Mouse (Mus musculus): ENCODE data around the gene Gm20721. TPM values are rescaled to one million over a fixed set of nuclear protein-coding genes. Genes with fewer than 3 reads are reported as not detected.

Gm20721 gene
- total RNA-seq, 1 experiment: 17.7 TPM

- TF ChIP-seq CHD2 (IDR thresholded peaks at IDR 0.05; ENCODE audit: low read depth, low read length) (no peak), ZNF384 (IDR thresholded peaks at IDR 0.05; ENCODE audit: low read depth, low read length) (no peak), MAFK (IDR thresholded peaks at IDR 0.05; ENCODE audit: insufficient read depth, low read depth, low read length) (no peak), ZC3H11A (IDR thresholded peaks at IDR 0.05; ENCODE audit: borderline replicate concordance, low read depth, low read length) (no peak; the same call in 1 of the 2 replicates), HCFC1 (IDR thresholded peaks at IDR 0.05; ENCODE audit: borderline replicate concordance, insufficient read depth, low read length) (no peak)
- in situ Hi-C loops (cut with MboI; ENCODE audit: low sequenced_read_pairs in 2 of 2, unreplicated experiment in 2 of 2): loop anchor here in 1 of 2 experiments (25.0 kb wide), 2 partner anchors 354 to 579 kb away; no protein-coding TSS in a partner anchor
- DNase-seq (ENCODE audit: low read depth, low spot score): no peak
Measured at GRCm38 (mm10) chr2:174307903-174308302, 38.6 kb downstream of the Gm20721 start.

GRCm38 (mm10) chr2:174305646-174306045, 40.9 kb downstream of the Gm20721 start:
- Histone ChIP-seq H3K4me1 (ENCODE audit: control insufficient read depth in 2 of 2, insufficient read depth in 2 of 2, low read length in 2 of 2, poor library complexity in 1 of 2) (no peaks in the 10 kb centered on the region; a peak in 1 of 4 replicates), H3K9ac (ENCODE audit: insufficient read depth, low read depth, low read length, poor library complexity, severe bottlenecking) (no peak overlapping the region), H3K9me3 (ENCODE audit: control insufficient read depth, insufficient read depth, low read depth, low read length) (no peaks in the 10 kb centered on the region), H3K36me3 (ENCODE audit: control insufficient read depth, insufficient read depth, low read length, poor library complexity, severe bottlenecking) (no peaks in the 10 kb centered on the region), H3K4me3 (ENCODE audit: insufficient read depth in 1 of 2, low read depth in 1 of 2, low read length in 2 of 2, poor library complexity in 1 of 2, severe bottlenecking in 1 of 2) (no peak overlapping the region), H3K27ac (ENCODE audit: insufficient read depth, low read depth, low read length, poor library complexity, severe bottlenecking) (no peak overlapping the region)
- no peak for DNase-seq (ENCODE audit: low read depth, low spot score)
- in situ Hi-C loops (cut with MboI; ENCODE audit: low sequenced_read_pairs in 2 of 2, unreplicated experiment in 2 of 2): loop anchor here in 1 of 2 experiments (25.0 kb wide), 2 partner anchors 357 to 582 kb away; no protein-coding TSS in a partner anchor
- TF ChIP-seq HCFC1 (IDR thresholded peaks at IDR 0.05; ENCODE audit: borderline replicate concordance, insufficient read depth, low read length) (no peak), ZNF384 (IDR thresholded peaks at IDR 0.05; ENCODE audit: low read depth, low read length) (no peak), CHD2 (IDR thresholded peaks at IDR 0.05; ENCODE audit: low read depth, low read length) (no peak), ZC3H11A (IDR thresholded peaks at IDR 0.05; ENCODE audit: borderline replicate concordance, low read depth, low read length) (no peak), MAFK (IDR thresholded peaks at IDR 0.05; ENCODE audit: insufficient read depth, low read depth, low read length) (no peak)

More at GRCm38 (mm10) chr2:174307903-174308302, 38.6 kb downstream of the Gm20721 start:
- H3K4me1 ChIP-seq (ENCODE audit: control insufficient read depth in 2 of 2, insufficient read depth in 2 of 2, low read length in 2 of 2, poor library complexity in 1 of 2): no peaks in the 10 kb centered on the region; a peak in 1 of 4 replicates
- no peaks in the 10 kb centered on the region for H3K36me3 ChIP-seq (ENCODE audit: control insufficient read depth, insufficient read depth, low read length, poor library complexity, severe bottlenecking)
- no peak overlapping the region for H3K27ac ChIP-seq (ENCODE audit: insufficient read depth, low read depth, low read length, poor library complexity, severe bottlenecking)
- H3K9ac ChIP-seq (ENCODE audit: insufficient read depth, low read depth, low read length, poor library complexity, severe bottlenecking): no peak overlapping the region
- no peaks in the 10 kb centered on the region for H3K9me3 ChIP-seq (ENCODE audit: control insufficient read depth, insufficient read depth, low read depth, low read length)
- no peak overlapping the region for H3K4me3 ChIP-seq (ENCODE audit: insufficient read depth in 1 of 2, low read depth in 1 of 2, low read length in 2 of 2, poor library complexity in 1 of 2, severe bottlenecking in 1 of 2)

GRCm38 (mm10) chr2:174302526-174302925, 44.0 kb downstream of the Gm20721 start:
- Histone ChIP-seq H3K36me3 (ENCODE audit: control insufficient read depth, insufficient read depth, low read length, poor library complexity, severe bottlenecking) (no peaks in the 10 kb centered on the region), H3K27ac (ENCODE audit: insufficient read depth, low read depth, low read length, poor library complexity, severe bottlenecking) (no peak overlapping the region), H3K4me3 (ENCODE audit: insufficient read depth in 1 of 2, low read depth in 1 of 2, low read length in 2 of 2, poor library complexity in 1 of 2, severe bottlenecking in 1 of 2) (no peak overlapping the region), H3K9me3 (ENCODE audit: control insufficient read depth, insufficient read depth, low read depth, low read length) (no peaks in the 10 kb centered on the region), H3K9ac (ENCODE audit: insufficient read depth, low read depth, low read length, poor library complexity, severe bottlenecking) (no peak overlapping the region), H3K4me1 (ENCODE audit: control insufficient read depth in 2 of 2, insufficient read depth in 2 of 2, low read length in 2 of 2, poor library complexity in 1 of 2) (no peaks in the 10 kb centered on the region)
- no peak for TF ChIP-seq ZC3H11A (IDR thresholded peaks at IDR 0.05; ENCODE audit: borderline replicate concordance, low read depth, low read length)
- no peak for TF ChIP-seq ZNF384 (IDR thresholded peaks at IDR 0.05; ENCODE audit: low read depth, low read length)
- no peak for TF ChIP-seq HCFC1 (IDR thresholded peaks at IDR 0.05; ENCODE audit: borderline replicate concordance, insufficient read depth, low read length)
- TF ChIP-seq CHD2 (IDR thresholded peaks at IDR 0.05; ENCODE audit: low read depth, low read length): no peak
- no peak for TF ChIP-seq MAFK (IDR thresholded peaks at IDR 0.05; ENCODE audit: insufficient read depth, low read depth, low read length)
- DNase-seq (ENCODE audit: low read depth, low spot score): no peak
- in situ Hi-C loops (cut with MboI; ENCODE audit: low sequenced_read_pairs in 2 of 2, unreplicated experiment in 2 of 2): loop anchor here in 1 of 2 experiments (25.0 kb wide), 2 partner anchors 360 to 585 kb away; no protein-coding TSS in a partner anchor

GRCm38 (mm10) chr2:174300666-174301065, 45.8 kb downstream of the Gm20721 start:
- Histone ChIP-seq H3K27ac (ENCODE audit: insufficient read depth, low read depth, low read length, poor library complexity, severe bottlenecking) (no peak overlapping the region), H3K4me3 (ENCODE audit: insufficient read depth in 1 of 2, low read depth in 1 of 2, low read length in 2 of 2, poor library complexity in 1 of 2, severe bottlenecking in 1 of 2) (peak overlapping the region; percentile 11 to 34; a peak in 3 of 4 replicates), H3K4me1 (ENCODE audit: control insufficient read depth in 2 of 2, insufficient read depth in 2 of 2, low read length in 2 of 2, poor library complexity in 1 of 2) (no peaks in the 10 kb centered on the region), H3K36me3 (ENCODE audit: control insufficient read depth, insufficient read depth, low read length, poor library complexity, severe bottlenecking) (no peaks in the 10 kb centered on the region), H3K9me3 (ENCODE audit: control insufficient read depth, insufficient read depth, low read depth, low read length) (no peaks in the 10 kb centered on the region), H3K9ac (ENCODE audit: insufficient read depth, low read depth, low read length, poor library complexity, severe bottlenecking) (no peak overlapping the region)
- in situ Hi-C loops (cut with MboI; ENCODE audit: low sequenced_read_pairs in 2 of 2, unreplicated experiment in 2 of 2): loop anchor here in 1 of 2 experiments (25.0 kb wide), 2 partner anchors 362 to 587 kb away; no protein-coding TSS in a partner anchor
- no peak for DNase-seq (ENCODE audit: low read depth, low spot score)
- no peak for TF ChIP-seq HCFC1 (IDR thresholded peaks at IDR 0.05; ENCODE audit: borderline replicate concordance, insufficient read depth, low read length)
- no peak for TF ChIP-seq ZC3H11A (IDR thresholded peaks at IDR 0.05; ENCODE audit: borderline replicate concordance, low read depth, low read length)
- no peak for TF ChIP-seq CHD2 (IDR thresholded peaks at IDR 0.05; ENCODE audit: low read depth, low read length)
- TF ChIP-seq MAFK (IDR thresholded peaks at IDR 0.05; ENCODE audit: insufficient read depth, low read depth, low read length): no peak
- TF ChIP-seq ZNF384 (IDR thresholded peaks at IDR 0.05; ENCODE audit: low read depth, low read length): no peak

All from ES-E14 (cell line).